Mouse (Mus musculus): ENCODE results near the gene Stxbp2.

DNA sequence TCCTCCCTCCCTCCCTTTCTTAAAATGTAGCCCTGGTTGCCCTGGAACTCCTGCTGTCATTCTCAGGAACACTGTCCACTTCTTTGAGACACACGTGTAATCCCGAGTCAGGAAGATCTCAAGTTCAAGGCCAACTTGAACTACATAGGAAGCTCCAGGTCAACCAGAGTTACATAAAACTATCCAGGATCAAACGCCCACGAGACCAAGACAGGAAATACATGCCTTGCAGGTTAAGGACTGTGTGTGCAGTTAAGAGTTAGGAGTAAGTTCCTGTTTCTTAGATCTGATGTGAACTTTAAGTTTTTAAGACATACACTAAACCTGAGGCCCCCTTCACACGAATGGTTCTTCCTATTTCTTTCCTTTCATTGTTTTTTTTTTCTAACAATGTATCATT is 3.8 kb upstream of the Stxbp2 start:
- TF ChIP-seq CTCF (IDR thresholded peaks at IDR 0.05; ENCODE audit: low read depth, low read length) (no peak), POLR2A (IDR thresholded peaks at IDR 0.05; ENCODE audit: extremely low read depth, insufficient read depth, low read length) (no peak)

All from liver, adult 2 months (tissue).